Mouse (Mus musculus) naive thymus-derived CD4-positive, alpha-beta T cell, adult 2 months (primary cell): ENCODE measurements around the gene Luc7l3.
A peak's percentile ranks its signal among the peaks of the same experiment; 100 is the strongest.

Experiments used
- DNase-seq: peaks from one replicate; pipeline ENCODE4 v3.0.0-alpha.2; 2011; ENCODE audit warnings: low read depth

Gene Luc7l3

DNA sequence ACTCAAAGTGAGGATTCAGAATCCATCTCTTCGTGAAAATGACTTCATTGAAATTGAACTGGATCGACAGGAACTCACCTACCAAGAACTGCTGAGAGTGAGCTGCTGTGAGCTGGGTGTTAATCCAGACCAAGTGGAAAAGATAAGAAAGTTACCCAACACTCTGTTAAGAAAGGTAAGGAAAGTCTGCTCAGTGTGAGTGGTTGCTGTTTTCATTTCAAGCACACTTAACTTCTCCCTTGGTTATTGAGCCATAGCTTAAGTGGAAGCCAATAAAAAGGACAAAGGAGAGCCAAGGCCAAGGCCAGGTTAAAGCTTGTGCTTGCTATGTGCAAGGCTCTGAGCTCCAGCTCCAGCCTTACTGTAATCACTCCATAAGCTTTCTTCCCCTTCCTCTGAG is 16.6 kb upstream of the Luc7l3 start:
- DNase-seq = no peak

DNA sequence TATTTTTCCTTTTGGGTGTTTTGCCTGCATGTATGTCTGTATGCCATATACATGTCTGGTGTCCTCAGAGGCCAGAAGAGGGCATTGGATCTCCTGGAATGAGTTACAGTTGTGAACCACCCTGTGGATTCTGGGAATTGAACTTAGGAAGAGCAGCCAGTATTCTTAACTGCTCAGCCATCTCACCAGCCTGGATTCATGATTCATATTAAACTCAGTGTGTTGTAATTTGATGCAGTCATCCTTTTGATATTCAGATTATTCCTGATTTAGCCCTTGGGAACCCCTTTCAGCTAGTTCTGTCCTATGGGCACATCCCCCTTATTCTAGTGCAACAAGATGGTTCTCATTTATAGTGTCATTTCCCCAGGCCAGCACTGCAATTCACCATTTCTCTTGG is 14.8 kb upstream of the Luc7l3 start:
- no peak for DNase-seq

- DNase-seq = no peak
These were observed 12.7 kb upstream of the Luc7l3 start for GRCm38 (mm10) chr11:94334386-94334968.

- DNase-seq = no peak
These were observed 10.9 kb upstream of the Luc7l3 start for GRCm38 (mm10) chr11:94332726-94333125.

DNA sequence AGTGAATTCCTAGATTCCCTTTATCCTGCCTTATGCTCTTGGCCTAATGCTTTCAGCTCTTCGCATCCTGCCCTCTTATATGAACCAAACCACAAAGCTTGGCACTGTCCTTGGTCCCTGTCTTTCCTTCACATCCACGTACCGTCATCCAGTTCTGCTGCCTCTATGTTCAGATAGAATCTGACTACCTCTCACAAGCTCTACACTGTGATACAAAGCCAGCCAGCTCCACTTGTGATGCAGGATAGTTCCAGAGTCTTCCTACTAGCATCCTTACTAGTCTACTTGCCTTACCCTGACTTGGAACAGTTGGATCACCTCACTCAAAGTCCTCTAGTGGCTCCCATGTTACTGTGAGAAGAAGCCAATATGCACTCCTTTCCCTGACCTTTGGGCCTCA is 8.4 kb upstream of the Luc7l3 start:
- no peak for DNase-seq

- peak; percentile 45 for DNase-seq
These were observed 7.6 kb upstream of the Luc7l3 start for GRCm38 (mm10) chr11:94329270-94329891.

GRCm38 (mm10) chr11:94328644-94329025 is 6.8 kb upstream of the Luc7l3 start:
- no peak for DNase-seq

DNA sequence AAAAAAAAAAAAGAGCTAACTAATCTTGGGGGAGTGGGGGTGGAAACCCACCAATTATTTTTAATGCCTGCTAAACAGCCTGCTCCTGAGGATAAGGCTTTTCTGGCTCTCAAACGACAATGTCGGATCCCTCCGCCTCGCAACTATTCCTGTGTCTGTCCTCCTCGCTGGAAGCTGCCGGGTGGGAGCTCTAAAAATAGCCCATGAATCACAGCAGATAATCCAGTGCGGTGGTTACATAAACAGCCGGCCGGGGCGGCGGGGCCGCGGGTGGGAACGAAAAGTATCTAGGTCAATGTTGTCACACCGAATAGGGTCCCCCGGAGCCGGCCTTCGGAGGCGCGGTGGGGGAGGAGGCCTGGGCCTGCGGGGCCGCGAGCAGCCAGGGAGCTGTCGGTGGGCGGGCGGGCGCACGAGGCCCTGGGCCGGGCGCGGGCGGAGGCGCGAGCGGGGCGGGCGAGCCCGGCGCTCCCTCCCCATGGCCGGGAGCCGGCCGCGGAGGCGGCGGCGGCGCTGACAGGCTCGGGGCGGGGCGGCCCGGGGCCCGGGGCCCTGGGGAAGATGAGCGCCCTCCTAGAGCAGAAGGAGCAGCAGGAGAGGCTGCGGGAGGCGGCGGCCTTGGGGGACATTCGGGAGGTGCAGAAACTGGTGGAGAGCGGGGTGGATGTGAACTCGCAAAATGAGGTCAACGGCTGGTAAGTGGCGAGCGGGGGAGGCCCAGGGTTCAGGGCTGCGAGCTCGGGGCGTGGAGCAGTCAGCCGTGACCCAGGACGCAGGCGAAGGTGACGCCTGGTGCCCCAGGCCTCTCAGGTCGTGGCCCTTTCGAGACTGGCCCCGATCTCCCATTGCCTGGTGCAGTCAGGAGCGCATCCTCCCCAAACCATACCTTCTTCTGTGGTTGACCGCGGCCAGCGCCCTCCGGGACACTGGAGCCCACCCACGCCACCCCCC is 6.2 kb upstream of the Luc7l3 start, which contains the start of gene Ankrd40:
Gene Ankrd40, plus strand, starts transcription at position 309 of the 951 bp plus-strand sequence.
- DNase-seq = peak; percentile 90

DNA sequence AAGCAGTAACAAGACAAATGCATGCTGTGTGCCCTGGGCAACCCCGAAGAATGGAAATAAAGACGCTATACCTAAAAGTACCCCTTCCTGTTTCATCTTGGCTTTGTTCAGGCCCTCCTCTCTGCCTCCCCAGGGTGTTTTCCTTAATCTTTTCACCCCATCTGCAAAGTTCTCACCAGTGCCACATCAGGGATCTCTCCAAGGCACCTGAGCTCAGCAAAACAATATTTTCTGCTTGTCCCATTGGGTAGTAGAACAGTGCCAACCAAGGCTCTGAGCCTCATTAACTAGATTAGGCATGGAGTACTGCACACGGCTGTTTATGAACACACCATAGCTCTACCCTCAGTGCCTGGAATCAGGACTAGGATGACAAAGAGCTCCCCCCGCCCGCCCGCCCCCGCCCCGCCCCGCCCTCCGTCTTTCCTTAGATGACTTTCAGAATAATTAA is 5.2 kb upstream of the Luc7l3 start:
- no peak for DNase-seq

GRCm38 (mm10) chr11:94324618-94325017 is 2.8 kb upstream of the Luc7l3 start:
- DNase-seq = no peak

DNA sequence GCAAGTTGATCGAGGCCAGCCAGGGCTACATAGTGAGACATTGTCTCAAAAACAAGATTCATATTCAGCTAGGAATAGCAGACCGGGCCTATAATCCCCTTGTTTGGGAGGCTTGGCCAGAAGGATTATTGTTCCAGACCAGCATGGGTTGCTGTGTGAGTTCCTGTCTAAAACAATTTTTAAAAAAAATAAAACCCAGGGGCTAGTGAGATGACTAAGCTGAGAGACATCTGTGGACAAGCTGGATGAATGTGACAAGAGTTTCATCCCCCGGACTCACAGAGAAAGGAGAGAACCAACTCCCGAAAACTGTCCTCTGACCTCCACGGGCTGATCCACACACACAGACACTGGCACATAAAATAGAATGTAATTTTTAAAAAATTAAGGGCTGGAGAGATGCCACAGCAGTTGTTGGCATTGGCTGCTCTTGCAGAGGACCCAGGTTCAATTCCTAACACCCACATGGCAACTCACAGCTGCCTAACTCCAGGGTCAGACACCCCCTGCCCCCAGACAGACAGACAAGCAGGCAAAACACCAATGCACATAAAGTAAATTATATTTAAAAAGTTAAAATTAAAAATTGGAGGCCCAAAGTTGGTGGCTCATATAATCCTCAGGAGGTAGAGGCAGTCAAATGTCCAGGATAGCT is 1.6 kb upstream of the Luc7l3 start:
- DNase-seq = no peak

GRCm38 (mm10) chr11:94322636-94323035 is 848 bp upstream of the Luc7l3 start:
- no peak for DNase-seq

DNA sequence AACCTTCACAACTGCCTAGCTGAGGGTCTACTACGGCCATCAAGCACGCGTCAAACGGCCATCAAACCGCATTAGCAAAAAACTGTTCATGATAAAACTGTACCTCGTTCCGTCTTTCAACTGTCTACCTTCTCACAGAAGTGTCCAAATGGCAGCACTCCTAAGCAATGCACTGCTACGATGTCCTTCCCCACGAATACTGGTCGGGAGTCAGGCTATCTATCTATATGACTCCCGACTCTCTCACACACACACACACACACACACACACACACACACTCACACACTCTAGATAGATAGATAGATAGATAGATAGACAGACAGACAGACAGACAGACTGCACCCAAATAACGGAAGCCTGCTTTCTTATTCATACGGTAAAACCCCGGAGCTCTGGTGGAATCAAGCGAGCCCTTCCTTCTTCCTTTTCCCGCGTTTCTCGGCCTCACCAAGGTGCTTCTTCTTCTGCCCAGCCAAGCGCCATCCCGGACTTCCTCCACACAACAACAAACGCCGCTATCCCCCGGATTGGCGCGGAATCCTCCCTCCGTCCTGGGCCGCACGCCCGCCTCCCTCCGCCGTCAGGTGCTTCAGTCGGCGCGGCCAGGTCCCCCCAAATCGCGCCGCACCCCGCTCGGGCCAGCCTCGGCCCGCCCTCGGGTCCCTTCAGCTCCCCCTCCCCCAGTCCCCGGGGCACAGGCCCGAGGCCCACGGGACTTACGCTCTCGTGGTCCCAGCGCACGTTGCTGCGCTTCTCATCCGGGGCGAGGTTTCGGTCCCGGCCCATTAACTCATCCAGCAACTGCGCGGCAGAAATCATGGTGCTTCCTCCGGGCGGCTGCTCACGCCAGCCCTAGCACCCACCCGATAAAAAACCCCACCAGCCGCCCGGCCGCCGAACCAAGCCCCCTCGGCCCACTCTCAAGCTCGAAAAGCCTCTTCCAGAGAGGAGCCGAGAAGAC is 538 bp downstream of the Luc7l3 start:
- DNase-seq = peak; percentile 50

- no peak for DNase-seq
These were observed 3.7 kb downstream of the Luc7l3 start for GRCm38 (mm10) chr11:94318056-94318455.

GRCm38 (mm10) chr11:94317515-94317914 is 4.3 kb downstream of the Luc7l3 start:
- no peak for DNase-seq

DNA sequence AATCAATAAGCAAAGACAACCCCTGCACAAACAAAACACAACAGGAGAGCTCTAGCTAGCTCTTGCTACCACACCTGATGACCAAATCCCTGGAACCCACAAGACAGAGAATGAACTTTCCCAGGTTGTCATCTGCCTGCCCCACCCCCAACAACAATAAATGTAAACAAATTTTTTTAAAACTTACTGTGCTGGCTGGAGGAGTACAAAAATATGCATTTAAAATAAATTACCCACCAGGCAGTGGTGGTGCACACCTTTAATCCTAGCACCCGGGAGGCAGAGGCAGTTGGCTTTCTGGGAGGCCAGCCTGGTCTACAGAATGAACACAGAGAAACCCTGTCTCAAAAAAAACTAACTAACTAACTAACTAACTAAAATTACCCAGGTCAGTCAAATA is 4.8 kb downstream of the Luc7l3 start:
- DNase-seq = no peak

DNA sequence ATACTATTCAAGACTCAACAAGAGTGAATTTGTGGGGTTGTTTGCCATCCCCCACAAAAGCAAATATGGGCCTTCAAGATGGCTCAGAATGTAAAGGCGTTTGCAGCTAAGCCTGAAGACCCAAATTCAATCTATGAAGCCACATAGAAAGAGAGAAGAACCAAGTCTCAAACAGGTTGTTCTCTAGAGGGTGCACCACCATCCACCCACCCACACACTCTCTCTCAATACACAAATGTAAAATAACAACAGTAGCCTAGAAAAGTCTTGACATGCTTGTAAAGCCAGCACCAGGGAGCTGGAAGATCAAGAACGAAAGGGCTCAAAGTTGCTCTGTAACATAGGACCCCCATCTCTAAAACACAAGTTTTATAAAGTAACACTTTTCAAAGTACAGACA is 5.3 kb downstream of the Luc7l3 start:
- DNase-seq = no peak

DNA sequence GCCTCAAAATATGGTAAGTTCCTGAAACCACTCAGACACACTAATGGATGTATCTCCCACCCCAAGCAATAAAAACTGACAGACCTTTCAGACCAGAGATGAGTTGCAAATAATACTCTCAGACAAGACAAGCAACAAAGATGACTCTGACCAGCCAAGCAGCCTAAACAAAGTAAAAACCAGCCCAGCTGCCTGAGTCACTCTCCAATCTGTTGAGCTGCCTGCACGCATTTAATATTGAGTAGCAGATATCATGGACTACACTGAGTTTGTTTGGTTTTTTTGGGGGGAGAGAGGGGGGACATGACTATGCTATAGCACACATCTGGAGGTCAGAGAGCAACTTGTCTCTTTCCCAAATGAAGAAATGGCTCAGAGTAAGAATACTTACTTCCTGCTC is 6.5 kb downstream of the Luc7l3 start:
- no peak for DNase-seq

GRCm38 (mm10) chr11:94314098-94314652 is 7.6 kb downstream of the Luc7l3 start:
- no peak for DNase-seq

GRCm38 (mm10) chr11:94312733-94313132 is 9.1 kb downstream of the Luc7l3 start:
- DNase-seq = no peak
